Mouse (Mus musculus) kidney, postnatal 0 days (tissue): ENCODE data around the gene Eefsec. TPM values are rescaled to one million over a fixed set of nuclear protein-coding genes. Genes with fewer than 3 reads are reported as not detected.

ENCODE experiments used
- ATAC-seq: fragments of 200-750 bp; cut with Nextera tagmentation; replicated peaks from 2 replicates; pipeline ENCODE4 v1.8.0; 2017; ENCODE audit warnings: low read depth, moderate number of reproducible peaks, moderate TSS enrichment, moderate library complexity; ENCODE audit not compliant: low FRiP score
- DNase-seq: peaks from one replicate; pipeline ENCODE4 v3.0.0-alpha.2; 2016; ENCODE audit warnings: low spot score
- H3K27ac ChIP-seq: fragments of 300-500 bp; sonication (generic); 2 replicates; pipeline ENCODE4 v1.5.1; 2014; ENCODE audit warnings: mild to moderate bottlenecking
- H3K27me3 ChIP-seq: fragments of 300-500 bp; sonication (generic); 2 replicates; pipeline ENCODE4 v1.6.1; 2014; ENCODE audit warnings: low read length, mixed read lengths; ENCODE audit not compliant: insufficient read depth
- H3K36me3 ChIP-seq: fragments of 300-500 bp; sonication (generic); 2 replicates; pipeline ENCODE4 v1.6.1; 2014; ENCODE audit warnings: low read length, mixed read lengths; ENCODE audit not compliant: insufficient read depth
- H3K4me1 ChIP-seq: fragments of 300-500 bp; sonication (generic); replicated peaks from 2 replicates; pipeline ENCODE4 v1.6.1; 2014; ENCODE audit warnings: antibody characterized with exemption, low read length, mixed read lengths; ENCODE audit not compliant: insufficient read depth
- H3K4me2 ChIP-seq: fragments of 300-500 bp; sonication (generic); 2 replicates; pipeline ENCODE4 v1.6.1; 2014; ENCODE audit warnings: mild to moderate bottlenecking, low read length, moderate library complexity, mixed read lengths
- H3K4me3 ChIP-seq: fragments of 300-500 bp; sonication (generic); replicated peaks from 2 replicates; pipeline ENCODE4 v1.5.1; 2014; ENCODE audit warnings: low read depth, low read length
- H3K9ac ChIP-seq: fragments of 300-500 bp; sonication (generic); 2 replicates; pipeline ENCODE4 v1.6.1; 2014; ENCODE audit warnings: low read depth, low read length
- H3K9me3 ChIP-seq: fragments of 300-500 bp; sonication (generic); replicated peaks from 2 replicates; pipeline ENCODE4 v1.6.1; 2016; ENCODE audit warnings: low read length, inconsistent platforms, mixed read lengths
- CTCF ChIP-seq: IDR thresholded peaks from 2 replicates; pipeline ENCODE4 v1.5.1; 2016; ENCODE audit warnings: antibody characterized with exemption, low read depth, mild to moderate bottlenecking, moderate library complexity
- WGBS: fragments of 180-500 bp; shearing (Covaris S2); extraction: QIAGEN DNeasy Blood & Tissue Kit; methylation state at CpG from one replicate; pipeline ENCODE4 v1.1.7; 2014; 5-methylcytosine and 5-hydroxymethylcytosine counted together
- polyA plus RNA-seq: library from polyadenylated mRNA; unstranded; fragments of >200 nt; fragmentation: Nextera tagmentation; extraction: Ambion mirVana; gene quantifications from 2 replicates; pipeline ENCODE4 v1.2.1, GENCODE M21; 2015

Eefsec gene
- polyA plus RNA-seq, 1 experiment from 2014 or later: 34.8 TPM

- Histone ChIP-seq H3K27ac (no peak overlapping the region), H3K9ac (no peak overlapping the region), H3K27me3 (no peaks in the 10 kb centered on the region), H3K4me1 (no peaks in the 10 kb centered on the region), H3K4me2 (no peak overlapping the region), H3K4me3 (no peak overlapping the region), H3K36me3 (no peaks in the 10 kb centered on the region), H3K9me3 (no peaks in the 10 kb centered on the region)
- TF ChIP-seq CTCF: no peak
- 77% methylated on average over 1 of the region's 1 CpGs for WGBS
- DNase-seq (no peak), ATAC-seq (no peak)
Observed at GRCm38 (mm10) chr6:88251396-88251795, 194.9 kb downstream of the Eefsec start.

GRCm38 (mm10) chr6:88249231-88249630, 197.1 kb downstream of the Eefsec start:
- no peak overlapping the region for H3K27ac ChIP-seq
- ATAC-seq: no peak
- H3K9me3 ChIP-seq: no peaks in the 10 kb centered on the region
- no peaks in the 10 kb centered on the region for H3K4me1 ChIP-seq
- H3K36me3 ChIP-seq: no peaks in the 10 kb centered on the region
- H3K4me3 ChIP-seq: no peak overlapping the region
- H3K9ac ChIP-seq: no peak overlapping the region
- no peak for TF ChIP-seq CTCF
- H3K27me3 ChIP-seq: no peaks in the 10 kb centered on the region
- WGBS: 96% methylated on average over 1 of the region's 1 CpGs
- H3K4me2 ChIP-seq: no peak overlapping the region
- no peak for DNase-seq

GRCm38 (mm10) chr6:88242604-88243003, 203.7 kb downstream of the Eefsec start:
- 5% methylated on average over 15 of the region's 15 CpGs for WGBS
- no peaks in the 10 kb centered on the region for H3K36me3 ChIP-seq
- H3K4me2 ChIP-seq: peak overlapping the region; percentile 24; the same call in 1 of the 2 replicates
- no peaks in the 10 kb centered on the region for H3K4me1 ChIP-seq
- peak; percentile 85 for TF ChIP-seq CTCF
- H3K27ac ChIP-seq: no peak overlapping the region
- H3K9ac ChIP-seq: no peak overlapping the region
- ATAC-seq (peak; percentile 86), DNase-seq (peak; percentile 73)
- no peaks in the 10 kb centered on the region for H3K9me3 ChIP-seq
- H3K27me3 ChIP-seq: no peaks in the 10 kb centered on the region
- no peak overlapping the region for H3K4me3 ChIP-seq

GRCm38 (mm10) chr6:88236513-88236912, 209.8 kb downstream of the Eefsec start:
- Histone ChIP-seq H3K9ac (no peak overlapping the region), H3K27me3 (no peaks in the 10 kb centered on the region), H3K4me3 (no peak overlapping the region), H3K4me2 (no peak overlapping the region; the same call in 1 of the 2 replicates), H3K4me1 (0 out of 2 replicates have a peak, but pooled peaks cover 5% of the 10 kb centered on the region), H3K36me3 (no peaks in the 10 kb centered on the region), H3K27ac (no peak overlapping the region), H3K9me3 (no peaks in the 10 kb centered on the region)
- DNase-seq (no peak), ATAC-seq (no peak)
- no peak for TF ChIP-seq CTCF
- 26% methylated on average over 7 of the region's 7 CpGs for WGBS

DNA sequence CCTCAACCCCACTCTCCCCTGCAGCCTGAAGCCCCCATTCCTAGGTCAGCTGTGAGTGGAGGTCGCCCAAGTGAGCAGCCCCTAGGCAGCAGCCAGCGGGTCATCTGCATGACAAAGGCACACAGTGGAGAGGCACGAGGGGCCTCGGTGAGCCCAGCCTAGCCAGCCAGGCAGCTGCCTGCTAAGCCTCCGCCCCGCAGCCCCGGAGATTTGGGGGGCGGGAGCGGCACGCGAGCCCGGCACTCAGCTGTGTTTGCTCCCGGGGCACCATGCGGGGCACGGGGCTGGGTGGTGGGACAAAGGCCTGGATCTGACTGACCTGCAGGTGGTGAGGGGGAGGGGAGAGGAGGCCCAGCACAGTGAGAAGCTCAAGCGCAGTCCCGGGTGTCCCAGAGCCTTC, 210.4 kb downstream of the Eefsec start:
- no peak for ATAC-seq

DNA sequence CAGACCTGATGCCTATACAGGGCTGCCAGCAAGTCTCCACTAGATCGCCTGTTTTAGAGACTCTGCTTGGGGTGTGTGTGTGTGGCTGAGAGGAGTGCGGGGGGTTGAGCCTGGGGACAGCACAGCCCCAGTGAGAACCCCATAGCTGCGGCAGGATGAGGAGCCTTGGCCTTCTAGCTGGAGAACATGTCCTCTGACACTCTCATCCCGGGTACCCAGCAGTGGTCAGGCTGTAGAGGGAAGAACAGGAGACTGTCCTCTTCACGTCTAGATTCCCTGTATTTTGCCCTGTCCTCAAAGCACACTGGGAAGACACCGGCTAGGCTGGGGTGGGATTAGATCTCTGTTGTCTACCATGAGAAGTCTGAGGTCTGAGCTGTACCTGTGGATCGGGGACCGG, 210.9 kb downstream of the Eefsec start:
- ATAC-seq: no peak
- no peak overlapping the region for H3K27ac ChIP-seq
- H3K27me3 ChIP-seq: no peaks in the 10 kb centered on the region
- WGBS: 35% methylated on average over 8 of the region's 8 CpGs
- 0 out of 2 replicates have a peak, but pooled peaks cover 5% of the 10 kb centered on the region for H3K4me1 ChIP-seq
- no peak overlapping the region for H3K4me3 ChIP-seq
- H3K9me3 ChIP-seq: no peaks in the 10 kb centered on the region
- no peak overlapping the region for H3K9ac ChIP-seq
- DNase-seq: no peak
- H3K36me3 ChIP-seq: no peaks in the 10 kb centered on the region
- TF ChIP-seq CTCF: no peak
- H3K4me2 ChIP-seq: no peak overlapping the region

More for the DNA sequence above, 210.4 kb downstream of the Eefsec start:
- TF ChIP-seq CTCF: no peak
- H3K9ac ChIP-seq: no peak overlapping the region
- 8% methylated on average over 16 of the region's 17 CpGs for WGBS
- H3K27ac ChIP-seq: no peak overlapping the region
- H3K4me3 ChIP-seq: no peak overlapping the region
- 0 out of 2 replicates have a peak, but pooled peaks cover 5% of the 10 kb centered on the region for H3K4me1 ChIP-seq
- no peaks in the 10 kb centered on the region for H3K9me3 ChIP-seq
- no peak for DNase-seq
- H3K36me3 ChIP-seq: no peaks in the 10 kb centered on the region
- H3K27me3 ChIP-seq: no peaks in the 10 kb centered on the region
- peak overlapping the region; percentile 16; the same call in 1 of the 2 replicates for H3K4me2 ChIP-seq

DNA sequence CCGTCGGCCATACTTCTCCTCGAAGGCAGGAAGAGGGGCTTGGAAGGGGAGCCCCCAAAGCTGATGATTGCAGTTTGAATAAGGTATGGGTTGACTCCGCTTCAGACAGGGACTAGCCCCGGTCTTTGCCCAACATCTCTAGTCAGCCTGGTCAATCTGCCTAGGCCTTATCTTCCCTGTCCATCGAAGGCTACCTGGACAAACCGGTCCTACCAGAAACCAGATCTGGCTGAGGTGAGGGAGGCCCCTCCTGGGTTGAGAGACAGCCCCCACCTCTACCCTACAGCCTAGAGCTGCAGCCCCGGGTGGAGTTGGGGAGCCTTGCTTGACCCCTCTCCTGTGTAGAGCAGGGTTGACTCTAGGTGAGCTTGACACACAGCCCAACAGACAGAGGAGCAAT, 212.3 kb downstream of the Eefsec start:
- TF ChIP-seq CTCF: no peak
- Histone ChIP-seq H3K4me1 (0 out of 2 replicates have a peak, but pooled peaks cover 5% of the 10 kb centered on the region), H3K9ac (no peak overlapping the region), H3K27ac (peak overlapping the region; percentile 52), H3K4me2 (no peak overlapping the region), H3K36me3 (no peaks in the 10 kb centered on the region), H3K4me3 (no peak overlapping the region), H3K27me3 (no peaks in the 10 kb centered on the region), H3K9me3 (no peaks in the 10 kb centered on the region)
- WGBS: 64% methylated on average over 8 of the region's 8 CpGs
- DNase-seq (no peak), ATAC-seq (peak; percentile 72; the same call in 1 of the 2 replicates)
